Mouse (Mus musculus) forebrain, embryonic 12.5 days (tissue): ENCODE data around the gene Prl7b1. TPM values are rescaled to one million over a fixed set of nuclear protein-coding genes. Genes with fewer than 3 reads are reported as not detected.

Experiments used
- ATAC-seq: fragments of 200-750 bp; cut with Nextera tagmentation; 2 replicates; pipeline ENCODE4 v1.8.0; 2017; ENCODE audit warnings: moderate TSS enrichment; ENCODE audit not compliant: low FRiP score
- H3K27ac ChIP-seq: fragments of 300-500 bp; sonication (generic); 2 replicates; pipeline ENCODE4 v1.5.1; 2016; ENCODE audit warnings: mild to moderate bottlenecking
- H3K27me3 ChIP-seq: fragments of 300-500 bp; sonication (generic); 2 replicates; pipeline ENCODE4 v1.6.1; 2016; ENCODE audit warnings: mild to moderate bottlenecking
- H3K36me3 ChIP-seq: fragments of 300-500 bp; sonication (generic); replicated peaks from 2 replicates; pipeline ENCODE4 v1.6.1; 2016; ENCODE audit warnings: mild to moderate bottlenecking
- H3K4me1 ChIP-seq: fragments of 300-500 bp; sonication (generic); 2 replicates; pipeline ENCODE4 v1.6.1; 2016
- H3K4me2 ChIP-seq: fragments of 300-500 bp; sonication (generic); 2 replicates; pipeline ENCODE4 v1.6.1; 2016; ENCODE audit warnings: mild to moderate bottlenecking, moderate library complexity
- H3K4me3 ChIP-seq: fragments of 300-500 bp; sonication (generic); replicated peaks from 2 replicates; pipeline ENCODE4 v1.5.1; 2016; ENCODE audit warnings: mild to moderate bottlenecking
- H3K9ac ChIP-seq: fragments of 300-500 bp; sonication (generic); 2 replicates; pipeline ENCODE4 v1.6.1; 2016; ENCODE audit warnings: mild to moderate bottlenecking
- H3K9me3 ChIP-seq: fragments of 300-500 bp; sonication (generic); 2 replicates; pipeline ENCODE4 v1.6.1; 2016
- WGBS: fragments of 180-500 bp; shearing (Covaris S2); methylation state at CpG from one replicate; pipeline ENCODE4 v1.1.7; 2016; 5-methylcytosine and 5-hydroxymethylcytosine counted together
- polyA plus RNA-seq: library from polyadenylated mRNA; unstranded; fragments of >200 nt; fragmentation: Nextera tagmentation; extraction: Ambion mirVana; gene quantifications from 2 replicates; pipeline ENCODE4 v1.2.1, GENCODE M21; 2016

Gene Prl7b1
- not detected in 2 replicates for polyA plus RNA-seq

DNA sequence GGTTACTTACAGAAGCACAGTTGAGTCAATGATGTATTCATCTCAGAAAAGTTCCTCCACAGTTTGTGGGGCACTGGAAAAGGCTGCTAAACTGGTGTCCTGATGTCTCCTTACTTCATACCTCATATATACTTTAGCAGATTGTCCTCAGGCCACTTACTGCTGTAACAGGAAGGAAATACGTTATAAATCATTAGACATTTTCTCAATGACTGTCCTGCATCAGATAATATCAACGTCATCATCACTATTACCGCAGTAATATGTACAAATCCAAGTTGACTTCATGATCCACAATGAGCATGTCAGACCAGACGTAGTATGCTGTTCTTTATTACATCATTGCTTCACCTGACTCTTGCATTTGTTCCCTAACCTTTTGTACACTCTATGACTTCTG lies at the start of gene Prl7b1:
TSS of gene Prl7b1 (minus strand) at position 101 of the 400 bp plus-strand sequence.
- Histone ChIP-seq H3K4me1 (no peaks in the 10 kb centered on the region), H3K27me3 (no peaks in the 10 kb centered on the region), H3K9me3 (no peaks in the 10 kb centered on the region), H3K4me3 (no peak within 1 kb of the TSS), H3K9ac (no peak within 1 kb of the TSS), H3K4me2 (no peak within 1 kb of the TSS), H3K27ac (no peak within 1 kb of the TSS), H3K36me3 (no peaks in the 10 kb centered on the region)
- 75% methylated on average over 4 of the region's 4 CpGs for WGBS
- no peak for ATAC-seq

DNA sequence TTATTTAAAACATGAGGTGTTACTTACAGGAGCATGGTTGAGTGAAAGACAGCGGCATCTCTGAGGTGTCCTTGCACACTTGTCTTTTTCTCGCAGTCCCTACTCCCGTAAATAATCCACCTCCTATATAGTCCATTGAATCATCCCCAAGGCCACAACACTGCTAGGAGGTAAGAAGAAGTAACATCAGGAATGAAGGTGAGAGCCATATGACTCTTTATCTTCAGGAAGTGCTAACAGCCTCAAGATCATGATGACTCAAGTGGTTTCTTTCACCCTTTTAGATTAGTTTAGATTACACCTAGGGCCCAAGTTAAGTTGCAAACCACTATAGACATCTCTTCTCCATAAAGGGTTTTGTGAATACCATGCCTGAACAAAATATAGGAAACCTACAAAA lies 32.0 kb upstream of the Prl7b1 start, which contains the start of gene Prl7a1:
TSS of gene Prl7a1 (minus strand) at position 101 of the 400 bp plus-strand sequence.
- Histone ChIP-seq H3K4me3 (no peak within 1 kb of the TSS), H3K4me1 (no peaks in the 10 kb centered on the region), H3K9me3 (no peaks in the 10 kb centered on the region), H3K9ac (no peak within 1 kb of the TSS), H3K27ac (no peak within 1 kb of the TSS), H3K27me3 (no peaks in the 10 kb centered on the region), H3K4me2 (no peak within 1 kb of the TSS), H3K36me3 (no peaks in the 10 kb centered on the region)
- WGBS = 97% methylated on average over 3 of the region's 3 CpGs
- no peak for ATAC-seq

DNA sequence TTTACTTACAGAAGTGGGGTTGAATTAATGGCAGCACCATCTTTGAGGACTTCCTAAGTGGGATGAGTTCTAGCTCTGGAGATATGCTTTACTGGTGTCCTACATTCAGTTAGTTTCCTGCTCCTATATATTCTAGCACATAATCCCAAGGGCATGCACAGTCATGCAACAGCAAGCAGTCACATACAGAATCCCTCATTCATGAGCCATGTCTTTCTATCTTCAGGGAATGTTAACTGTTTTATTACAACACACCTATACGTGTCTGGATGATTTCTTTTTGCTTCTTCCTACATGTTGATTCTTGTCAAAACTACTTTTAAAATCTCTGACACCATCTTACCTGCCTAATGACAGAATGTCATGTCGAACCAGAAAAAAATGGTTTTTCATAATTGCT lies 28.3 kb downstream of the Prl7b1 start, which contains the start of gene Prl8a1:
TSS of gene Prl8a1 (minus strand) at position 101 of the 400 bp plus-strand sequence.
- WGBS = 88% methylated on average over 2 of the region's 2 CpGs
- Histone ChIP-seq H3K36me3 (no peaks in the 10 kb centered on the region), H3K4me2 (no peak within 1 kb of the TSS), H3K9me3 (no peaks in the 10 kb centered on the region), H3K27me3 (no peaks in the 10 kb centered on the region), H3K4me1 (no peaks in the 10 kb centered on the region), H3K27ac (no peak within 1 kb of the TSS), H3K9ac (no peak within 1 kb of the TSS), H3K4me3 (no peak within 1 kb of the TSS)
- ATAC-seq = no peak

DNA sequence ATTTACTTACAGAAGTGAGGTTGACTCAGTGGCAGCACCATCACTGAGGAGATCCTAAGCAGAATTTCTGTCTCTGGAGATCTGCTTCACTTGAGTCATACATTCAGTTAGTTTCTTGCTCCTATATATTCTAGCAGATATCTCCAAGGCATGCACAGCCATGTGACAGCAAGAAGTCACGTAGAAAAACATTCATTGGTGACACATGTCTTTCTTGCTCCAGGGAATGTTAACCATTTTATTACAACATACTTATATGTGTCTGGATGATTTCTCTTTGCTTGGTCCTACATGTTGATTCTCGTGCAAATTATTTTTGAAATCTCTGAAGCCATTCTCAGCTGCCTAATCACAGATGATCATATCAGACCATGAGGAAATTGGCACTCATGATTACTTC lies 45.9 kb downstream of the Prl7b1 start, which contains the start of gene Prl8a9:
TSS of gene Prl8a9 (minus strand) at position 101 of the 400 bp plus-strand sequence.
- H3K27ac ChIP-seq = no peak within 1 kb of the TSS
- H3K4me1 ChIP-seq = no peaks in the 10 kb centered on the region
- H3K9me3 ChIP-seq = no peaks in the 10 kb centered on the region
- H3K4me3 ChIP-seq = no peak within 1 kb of the TSS
- H3K36me3 ChIP-seq = no peaks in the 10 kb centered on the region
- H3K27me3 ChIP-seq = no peaks in the 10 kb centered on the region
- ATAC-seq = no peak
- WGBS = 93% methylated on average over 2 of the region's 2 CpGs
- H3K4me2 ChIP-seq = no peak within 1 kb of the TSS
- H3K9ac ChIP-seq = no peak within 1 kb of the TSS

DNA sequence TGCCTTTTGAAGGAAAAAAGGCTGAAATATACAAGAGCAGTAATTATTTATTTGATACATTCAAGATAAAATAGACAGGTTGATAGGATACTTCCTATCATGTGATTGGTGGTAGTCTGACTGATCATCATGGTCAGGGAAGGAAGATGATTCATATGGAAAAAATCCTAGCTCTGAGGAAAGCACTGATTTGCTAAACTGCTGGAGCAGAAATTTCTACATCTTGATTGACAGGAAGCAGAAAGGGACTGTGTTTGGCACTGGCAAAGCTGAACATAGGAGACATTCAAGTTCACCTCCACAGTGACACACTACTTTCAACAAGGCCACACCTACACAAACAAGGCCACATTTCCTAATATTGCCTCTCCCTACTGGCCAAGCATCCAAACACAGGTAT lies 57.0 kb downstream of the Prl7b1 start:
- H3K27me3 ChIP-seq = no peaks in the 10 kb centered on the region
- no peak overlapping the region for H3K27ac ChIP-seq
- no peaks in the 10 kb centered on the region for H3K4me1 ChIP-seq
- no peak for ATAC-seq
- H3K9me3 ChIP-seq = no peaks in the 10 kb centered on the region
- H3K36me3 ChIP-seq = no peaks in the 10 kb centered on the region
- no peak overlapping the region for H3K4me2 ChIP-seq
- H3K9ac ChIP-seq = no peak overlapping the region
- H3K4me3 ChIP-seq = no peak overlapping the region

Other genes starting within 250 kb of the Prl7b1 start
- gene Prl2b1, start 219.7 kb downstream of the Prl7b1 start, polyA plus RNA-seq = not detected in 2 replicates
- not detected in 2 replicates for gene Prl8a6, start 171.9 kb downstream of the Prl7b1 start, polyA plus RNA-seq
- gene Prl8a8, start 97.4 kb downstream of the Prl7b1 start, polyA plus RNA-seq = not detected in 2 replicates
- gene Prl8a9, start 46.0 kb downstream of the Prl7b1 start, polyA plus RNA-seq = not detected in 2 replicates
- not detected in 2 replicates for gene Prl8a1, start 28.4 kb downstream of the Prl7b1 start, polyA plus RNA-seq
- not detected in 2 replicates for gene Prl7a1, start 31.9 kb upstream of the Prl7b1 start, polyA plus RNA-seq
- not detected in 2 replicates for gene Prl7a2, start 57.5 kb upstream of the Prl7b1 start, polyA plus RNA-seq
- not detected in 2 replicates for gene Prl7d1, start 106.2 kb upstream of the Prl7b1 start, polyA plus RNA-seq
- not detected in 2 replicates for gene Prl7c1, start 170.2 kb upstream of the Prl7b1 start, polyA plus RNA-seq
- gene Prl2a1, start 191.1 kb upstream of the Prl7b1 start, polyA plus RNA-seq = not detected in 2 replicates
- not detected in 2 replicates for gene Prl2c1, start 238.8 kb upstream of the Prl7b1 start, polyA plus RNA-seq